Mouse (Mus musculus) olfactory bulb, adult 2 months (tissue): Measurements from ENCODE around the gene Abcb10. TPM values are rescaled to one million over a fixed set of nuclear protein-coding genes. Genes with fewer than 3 reads are reported as not detected.
"Not testable (repeated sequence)": the region's sequence is repeated elsewhere in the genome, so short reads cannot be mapped to it uniquely, and the experiment has no call there.

ENCODE experiments used
- H3K27ac ChIP-seq: fragments of 200-500 bp; 2 replicates; pipeline ENCODE4 v1.5.1; 2012; ENCODE audit warnings: low read depth, low read length; ENCODE audit not compliant: insufficient read depth
- H3K4me1 ChIP-seq: fragments of 200-500 bp; 2 replicates; pipeline ENCODE4 v1.6.1; 2012; ENCODE audit warnings: low read length; ENCODE audit not compliant: control insufficient read depth, insufficient read depth
- H3K4me3 ChIP-seq: fragments of 200-500 bp; 2 replicates; pipeline ENCODE4 v1.5.1; 2012; ENCODE audit warnings: mild to moderate bottlenecking, low read depth, low read length, moderate library complexity; ENCODE audit not compliant: insufficient read depth
- CTCF ChIP-seq: fragments of 200-500 bp; IDR thresholded peaks from 2 replicates; pipeline ENCODE4 v1.5.1; 2012; ENCODE audit warnings: low read depth, mild to moderate bottlenecking, low read length, moderate library complexity; ENCODE audit not compliant: insufficient read depth
- POLR2A ChIP-seq: fragments of 200-500 bp; IDR thresholded peaks from 2 replicates; pipeline ENCODE4 v1.6.1; 2012; ENCODE audit warnings: mild to moderate bottlenecking, low read depth, low read length, moderate library complexity; ENCODE audit not compliant: insufficient read depth
- WGBS: fragments of 180-500 bp; shearing (Covaris S2); methylation state at CpG from one replicate; pipeline ENCODE4 v1.1.7; 2018; 5-methylcytosine and 5-hydroxymethylcytosine counted together
- polyA plus RNA-seq: library from polyadenylated mRNA; stranded (reverse); fragments of >200 nt; gene quantifications from 2 replicates; pipeline ENCODE4 v1.2.4, GENCODE M21; 2012; ENCODE audit warnings: low replicate concordance; ENCODE audit not compliant: missing spikeins, insufficient read depth, insufficient read length

The Abcb10 gene
- polyA plus RNA-seq, 1 experiment, result not detected

DNA sequence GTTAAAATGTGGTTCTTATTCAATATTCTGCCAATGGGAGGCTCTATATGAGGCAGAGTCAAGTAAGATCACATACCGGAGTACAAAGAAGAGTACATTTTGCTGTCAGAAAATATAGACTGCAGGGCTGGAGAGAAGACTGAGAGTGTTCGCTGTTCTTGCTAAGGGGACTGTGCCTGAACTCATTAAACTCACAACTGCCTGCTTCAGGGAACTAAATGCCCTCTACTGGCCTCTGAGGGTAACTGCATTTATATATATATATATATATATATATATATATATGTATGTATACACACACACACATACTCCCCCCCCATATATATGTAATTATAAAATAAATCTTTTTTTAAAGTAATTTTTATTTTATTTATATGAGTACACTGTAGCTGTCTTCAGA lies 16.0 kb downstream of the Abcb10 start:
- H3K4me1 ChIP-seq, result peaks cover 11% of the 10 kb centered on the region; the same call in 1 of the 2 replicates
- WGBS, result 52% methylated on average over 2 of the region's 2 CpGs
- no peak for TF ChIP-seq POLR2A
- H3K4me3 ChIP-seq, result no peak overlapping the region
- H3K27ac ChIP-seq, result no peak overlapping the region

DNA sequence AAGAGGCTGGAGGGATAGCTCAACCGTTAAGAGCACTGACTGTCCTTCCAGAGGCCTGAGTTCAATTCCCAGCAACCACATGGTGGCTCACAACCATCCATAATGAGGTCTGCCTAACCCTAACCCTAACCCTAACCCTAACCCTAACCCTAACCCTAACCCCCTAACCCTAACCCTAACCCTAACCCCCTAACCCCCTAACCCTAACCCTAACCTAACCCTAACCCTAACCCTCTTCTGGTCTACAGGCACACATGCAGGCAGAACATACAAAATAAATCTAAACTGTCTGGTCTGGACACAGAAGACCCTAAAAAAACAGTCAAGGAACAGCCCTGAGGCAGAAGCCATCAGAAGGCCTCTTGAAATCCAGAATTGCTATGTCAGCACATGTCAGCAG lies 21.6 kb downstream of the Abcb10 start:
- no peak for TF ChIP-seq POLR2A
- TF ChIP-seq CTCF, result no peak
- Histone ChIP-seq H3K4me3 (no peak overlapping the region), H3K4me1 (peaks cover 26% of the 10 kb centered on the region), H3K27ac (no peak overlapping the region)
- WGBS, result 62% methylated on average over 1 of the region's 1 CpGs

- peaks cover 26% of the 10 kb centered on the region for H3K4me1 ChIP-seq
- WGBS, result 67% methylated on average over 5 of the region's 5 CpGs
- H3K27ac ChIP-seq, H3K4me3 ChIP-seq: not testable (repeated sequence)
These were observed 22.4 kb downstream of the Abcb10 start for GRCm38 (mm10) chr8:123960556-123960955.

GRCm38 (mm10) chr8:123960056-123960455 lies 22.9 kb downstream of the Abcb10 start:
- 87% methylated on average over 9 of the region's 9 CpGs for WGBS
- TF ChIP-seq POLR2A (no peak), CTCF (no peak)
- no peak overlapping the region for H3K27ac ChIP-seq

GRCm38 (mm10) chr8:123959473-123959872 lies 23.4 kb downstream of the Abcb10 start:
- Histone ChIP-seq H3K4me3 (no peak overlapping the region), H3K27ac (no peak overlapping the region), H3K4me1 (peaks cover 26% of the 10 kb centered on the region)
- WGBS, result 91% methylated on average over 6 of the region's 6 CpGs
- TF ChIP-seq POLR2A, result no peak
- no peak for TF ChIP-seq CTCF

More at GRCm38 (mm10) chr8:123960056-123960455, 22.9 kb downstream of the Abcb10 start:
- H3K4me1 ChIP-seq, result peaks cover 26% of the 10 kb centered on the region
- H3K4me3 ChIP-seq, result no peak overlapping the region

- Histone ChIP-seq H3K4me3 (peak overlapping the region; percentile 15), H3K4me1 (peaks cover 26% of the 10 kb centered on the region), H3K27ac (peak overlapping the region; percentile 88)
- WGBS, result 33% methylated on average over 17 of the region's 17 CpGs
- TF ChIP-seq POLR2A (no peak), CTCF (no peak)
These were observed 24.8 kb downstream of the Abcb10 start for GRCm38 (mm10) chr8:123958130-123958529.

DNA sequence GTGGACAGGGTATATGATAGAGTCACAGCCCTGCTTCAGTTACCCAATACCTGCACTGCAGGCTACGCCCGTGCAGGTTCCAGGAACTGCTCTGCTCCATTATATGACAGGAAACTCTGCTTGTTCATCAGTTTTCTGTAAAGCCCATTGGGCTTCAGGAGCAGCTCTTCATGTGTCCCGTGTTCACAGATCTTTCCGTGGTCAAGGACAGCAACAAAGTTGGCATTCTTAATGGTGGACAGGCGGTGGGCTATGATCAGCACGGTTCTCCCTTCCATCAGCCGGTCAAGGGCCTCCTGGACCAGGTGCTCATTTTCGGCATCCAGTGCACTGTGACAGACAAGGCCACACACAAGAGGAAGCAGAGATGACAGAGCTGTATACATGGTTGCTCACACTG lies 28.7 kb downstream of the Abcb10 start:
- Histone ChIP-seq H3K27ac (no peak overlapping the region), H3K4me1 (peaks cover 14% of the 10 kb centered on the region), H3K4me3 (no peak overlapping the region)
- WGBS, result 90% methylated on average over 8 of the region's 8 CpGs
- TF ChIP-seq POLR2A (no peak), CTCF (no peak)

- H3K27ac ChIP-seq, result no peak overlapping the region
- no peak overlapping the region for H3K4me3 ChIP-seq
- H3K4me1 ChIP-seq, result peaks cover 13% of the 10 kb centered on the region
- no peak for TF ChIP-seq CTCF
- TF ChIP-seq POLR2A, result no peak
- WGBS, result 91% methylated on average over 8 of the region's 8 CpGs
These were observed 29.2 kb downstream of the Abcb10 start for GRCm38 (mm10) chr8:123953686-123954085.

DNA sequence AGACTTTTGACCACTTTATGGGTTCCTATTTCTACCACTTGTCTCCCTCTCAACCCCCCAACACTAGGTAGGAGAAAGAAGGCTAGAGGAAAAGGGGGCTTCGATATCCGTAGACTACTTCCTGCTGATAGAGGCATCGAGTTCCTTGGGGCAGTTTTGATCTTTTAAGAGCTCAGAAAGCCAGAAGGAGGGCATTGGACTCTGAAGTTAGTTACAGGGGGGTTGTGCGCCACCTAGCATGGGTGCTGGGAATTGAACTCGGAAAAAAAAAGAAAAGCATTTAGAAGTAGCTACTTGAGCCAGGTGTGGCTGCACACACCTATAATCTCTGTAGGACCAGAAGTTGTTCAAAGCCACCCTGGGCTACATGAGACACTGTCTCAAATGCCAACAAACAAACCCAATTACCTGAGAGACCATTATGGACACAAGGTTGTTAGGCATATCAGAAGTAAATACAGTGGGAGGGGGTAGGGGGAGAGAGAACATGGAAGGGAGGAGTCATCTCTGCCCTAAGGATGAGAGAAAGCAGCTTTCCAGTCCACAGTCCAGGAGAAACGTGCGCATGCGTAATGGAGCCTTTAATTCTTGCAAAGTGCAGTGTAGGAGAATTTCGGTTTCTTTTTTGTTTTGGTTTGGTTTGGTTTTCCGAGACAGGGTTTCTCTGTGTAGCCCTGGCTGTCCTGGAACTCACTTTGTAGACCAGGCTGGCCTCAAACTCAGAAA lies 32.7 kb downstream of the Abcb10 start:
- no peaks in the 10 kb centered on the region for H3K4me1 ChIP-seq
- WGBS, result 33% methylated on average over 10 of the region's 10 CpGs
- H3K4me3 ChIP-seq, result 0 out of 2 replicates have a peak overlapping the region, but pooled peaks have one; percentile 91
- TF ChIP-seq POLR2A, result no peak
- TF ChIP-seq CTCF, result no peak
- H3K27ac ChIP-seq, result no peak overlapping the region

- no peaks in the 10 kb centered on the region for H3K4me1 ChIP-seq
- 1% methylated on average over 10 of the region's 10 CpGs for WGBS
- TF ChIP-seq POLR2A (no peak), CTCF (no peak)
- peak overlapping the region; percentile 34; the same call in 1 of the 2 replicates for H3K27ac ChIP-seq
- H3K4me3 ChIP-seq, result peak overlapping the region; percentile 91
These were observed 33.3 kb downstream of the Abcb10 start for GRCm38 (mm10) chr8:123949686-123949986.
